Mouse (Mus musculus): ENCODE data around the gene Nolc1.

Nolc1 gene

GRCm38 (mm10) chr19:46041933-46042475 lies 33.7 kb upstream of the Nolc1 start:
- peak; percentile 78 for DNase-seq (ENCODE audit: low read depth, low spot score)

GRCm38 (mm10) chr19:46042476-46043011 lies 33.1 kb upstream of the Nolc1 start:
- DNase-seq (ENCODE audit: low read depth, low spot score): no peak

- no peak for DNase-seq (ENCODE audit: low read depth, low spot score)
Observed at GRCm38 (mm10) chr19:46043380-46043779, 32.3 kb upstream of the Nolc1 start.

GRCm38 (mm10) chr19:46044271-46044992 lies 31.2 kb upstream of the Nolc1 start, which contains the start of gene Pprc1:
Pprc1 (plus strand) TSS chr19:46044886.
- no peak for DNase-seq (ENCODE audit: low read depth, low spot score)

- peak; percentile 77 for DNase-seq (ENCODE audit: low read depth, low spot score)
Observed at GRCm38 (mm10) chr19:46044993-46045695, 30.5 kb upstream of the Nolc1 start, which contains the start of gene Ldb1. Ldb1 (minus strand) TSS chr19:46045214.

- no peak for DNase-seq (ENCODE audit: low read depth, low spot score)
Observed at GRCm38 (mm10) chr19:46045696-46046311, 29.9 kb upstream of the Nolc1 start.

GRCm38 (mm10) chr19:46046621-46047025 lies 29.0 kb upstream of the Nolc1 start:
- DNase-seq (ENCODE audit: low read depth, low spot score): no peak

- no peak for DNase-seq (ENCODE audit: low read depth, low spot score)
Observed at GRCm38 (mm10) chr19:46047426-46047825, 28.2 kb upstream of the Nolc1 start.

GRCm38 (mm10) chr19:46049129-46049528 lies 26.5 kb upstream of the Nolc1 start:
- no peak for DNase-seq (ENCODE audit: low read depth, low spot score)

- no peak for DNase-seq (ENCODE audit: low read depth, low spot score)
Observed at GRCm38 (mm10) chr19:46050462-46050861, 25.2 kb upstream of the Nolc1 start.

- DNase-seq (ENCODE audit: low read depth, low spot score): no peak
Observed at GRCm38 (mm10) chr19:46055752-46056387, 19.8 kb upstream of the Nolc1 start.

GRCm38 (mm10) chr19:46056388-46056946 lies 19.2 kb upstream of the Nolc1 start:
- peak; percentile 90 for DNase-seq (ENCODE audit: low read depth, low spot score)

- DNase-seq (ENCODE audit: low read depth, low spot score): no peak
Observed at GRCm38 (mm10) chr19:46056947-46057607, 18.6 kb upstream of the Nolc1 start.

GRCm38 (mm10) chr19:46058466-46058865 lies 17.2 kb upstream of the Nolc1 start:
- DNase-seq (ENCODE audit: low read depth, low spot score): no peak

GRCm38 (mm10) chr19:46060845-46061244 lies 14.8 kb upstream of the Nolc1 start:
- DNase-seq (ENCODE audit: low read depth, low spot score): no peak

GRCm38 (mm10) chr19:46068054-46068453 lies 7.6 kb upstream of the Nolc1 start:
- no peak for DNase-seq (ENCODE audit: low read depth, low spot score)

GRCm38 (mm10) chr19:46073285-46073684 lies 2.4 kb upstream of the Nolc1 start:
- no peak for DNase-seq (ENCODE audit: low read depth, low spot score)

- no peak for DNase-seq (ENCODE audit: low read depth, low spot score)
Observed at GRCm38 (mm10) chr19:46074266-46074665, 1.4 kb upstream of the Nolc1 start.

GRCm38 (mm10) chr19:46078535-46078934 lies 2.9 kb downstream of the Nolc1 start:
- DNase-seq (ENCODE audit: low read depth, low spot score): no peak

GRCm38 (mm10) chr19:46085185-46085584 lies 9.5 kb downstream of the Nolc1 start:
- no peak for DNase-seq (ENCODE audit: low read depth, low spot score)

- DNase-seq (ENCODE audit: low read depth, low spot score): peak; percentile 38
Observed at GRCm38 (mm10) chr19:46086337-46086736, 10.7 kb downstream of the Nolc1 start.

Measured in retina, postnatal 7 days (tissue).